Mouse (Mus musculus) natural killer cell, adult 2 months (primary cell): ENCODE measurements around the gene Zbtb48.
A peak's percentile ranks its signal among the peaks of the same experiment; 100 is the strongest.
"Not testable (repeated sequence)": the region's sequence is repeated elsewhere in the genome, so short reads cannot be mapped to it uniquely, and the experiment has no call there.

Experiments
- DNase-seq, 2 experiments: peaks; one replicate each; pipeline ENCODE4 v3.0.0; 2022; ENCODE audit warnings: low spot score in 2 of 2

Zbtb48 gene

GRCm38 (mm10) chr4:152027524-152027923 is at the start of gene Zbtb48:
Gene Zbtb48 (minus strand): TSS chr4:152027671.
- DNase-seq = peak; percentile 90 to 91

- no peak for DNase-seq
Observed at GRCm38 (mm10) chr4:152077191-152077590, 49.7 kb upstream of the Zbtb48 start.

GRCm38 (mm10) chr4:152074548-152074947 is 47.1 kb upstream of the Zbtb48 start:
- DNase-seq = no peak

GRCm38 (mm10) chr4:152073715-152074114 is 46.2 kb upstream of the Zbtb48 start:
- no peak for DNase-seq

- DNase-seq = no peak
Observed at GRCm38 (mm10) chr4:152072655-152073054, 45.2 kb upstream of the Zbtb48 start.

GRCm38 (mm10) chr4:152072121-152072601 is 44.7 kb upstream of the Zbtb48 start, which contains the start of gene Plekhg5:
Gene Plekhg5 (plus strand): TSS chr4:152072498.
- DNase-seq = no peak

GRCm38 (mm10) chr4:152070494-152071396 is 43.3 kb upstream of the Zbtb48 start:
- no peak for DNase-seq

- DNase-seq = no peak
Observed at GRCm38 (mm10) chr4:152069245-152069644, 41.8 kb upstream of the Zbtb48 start.

- DNase-seq = no peak
Observed at GRCm38 (mm10) chr4:152068166-152068724, 40.8 kb upstream of the Zbtb48 start.

GRCm38 (mm10) chr4:152067280-152067679 is 39.8 kb upstream of the Zbtb48 start:
- no peak for DNase-seq

- DNase-seq = no peak
Observed at GRCm38 (mm10) chr4:152062390-152063110, 35.1 kb upstream of the Zbtb48 start.

GRCm38 (mm10) chr4:152044609-152045008 is 17.1 kb upstream of the Zbtb48 start:
- DNase-seq = no peak

- no peak for DNase-seq
Observed at GRCm38 (mm10) chr4:152043171-152043570, 15.7 kb upstream of the Zbtb48 start.

- peak in 1 of 2 experiments; percentile 18 for DNase-seq
Observed at GRCm38 (mm10) chr4:152041924-152042641, 14.6 kb upstream of the Zbtb48 start.

GRCm38 (mm10) chr4:152039831-152040310 is 12.4 kb upstream of the Zbtb48 start:
- no peak for DNase-seq

- peak; percentile 91 to 94 for DNase-seq
Observed at GRCm38 (mm10) chr4:152038985-152039830, 11.7 kb upstream of the Zbtb48 start, which contains the start of gene Nol9. Gene Nol9 (plus strand): TSS chr4:152039321.

GRCm38 (mm10) chr4:152038225-152038984 is 10.9 kb upstream of the Zbtb48 start, which contains the start of gene Tas1r1:
Gene Tas1r1 (minus strand): TSS chr4:152038568.
- no peak for DNase-seq

- DNase-seq = not testable (repeated sequence)
Observed at GRCm38 (mm10) chr4:152036464-152036863, 9.0 kb upstream of the Zbtb48 start.

GRCm38 (mm10) chr4:152032922-152033321 is 5.5 kb upstream of the Zbtb48 start:
- DNase-seq = no peak
